Comparison of ENCODE assay signal across 26 mouse cellular contexts in genomic region chr11:62566211-62566610, GRCm38 (mm10). TPM values are rescaled to one million over a fixed set of nuclear protein-coding genes. Genes with fewer than 3 reads are reported as not detected.
DNase-seq lines count a peak whose midpoint lies in the region; ATAC-seq and TF ChIP-seq lines count a peak whose summit lies in the region.
"Had no signal": no experiment of that assay in that cellular context is flagged by ENCODE, and none has a peak within 500 bp of the region (broad histone marks: within the 10 kb centered on the region; RNA-seq: fewer than 3 reads in every experiment).

No protein-coding gene starts in this region.

- intact Hi-C loops in heart, postnatal 10 days (cut with DNase I), result no loop called here

- no peak overlapping the region for H3K27ac ChIP-seq in heart, embryonic 11.5 days (ENCODE audit: low read depth, low read length)
- H3K27ac ChIP-seq in midbrain, embryonic 11.5 days (ENCODE audit: low read depth, low read length), result no peak overlapping the region
- H3K27ac ChIP-seq in midbrain, postnatal 0 days (ENCODE audit: low read depth, low read length), result no peak overlapping the region
- H3K27ac ChIP-seq: embryonic facial prominence, embryonic 12.5 days; forebrain, embryonic 15.5 days; heart, embryonic 15.5 days; hindbrain, embryonic 12.5 days; hindbrain, postnatal 0 days; liver, embryonic 12.5 days; midbrain, embryonic 15.5 days; stomach, embryonic 15.5 days had no signal

- H3K9me3 ChIP-seq in heart, embryonic 11.5 days (replicated peaks; ENCODE audit: control insufficient read depth, low read length), result no peaks in the 10 kb centered on the region
- no peaks in the 10 kb centered on the region for H3K9me3 ChIP-seq in midbrain, embryonic 11.5 days (ENCODE audit: control insufficient read depth, low read length)
- H3K9me3 ChIP-seq in midbrain, postnatal 0 days (ENCODE audit: low read length), result no peaks in the 10 kb centered on the region
- H3K9me3 ChIP-seq: embryonic facial prominence, embryonic 12.5 days; forebrain, embryonic 15.5 days; heart, embryonic 15.5 days; hindbrain, embryonic 12.5 days; liver, embryonic 12.5 days; midbrain, embryonic 15.5 days; stomach, embryonic 15.5 days had no signal

- WGBS in heart, embryonic 11.5 days (ENCODE audit: insufficient replicate concordance), result 35% methylated on average over 1 of the region's 1 CpGs
- WGBS in midbrain, embryonic 11.5 days, result 70% methylated on average over 1 of the region's 1 CpGs
- WGBS in midbrain, postnatal 0 days, result 67% methylated on average over 1 of the region's 1 CpGs

- no peaks in the 10 kb centered on the region for H3K36me3 ChIP-seq in heart, embryonic 11.5 days (ENCODE audit: control insufficient read depth, insufficient read depth, low read length)
- H3K36me3 ChIP-seq in midbrain, embryonic 11.5 days (ENCODE audit: control insufficient read depth, insufficient read depth, low read length), result no peaks in the 10 kb centered on the region
- no peaks in the 10 kb centered on the region for H3K36me3 ChIP-seq in midbrain, postnatal 0 days (ENCODE audit: insufficient read depth, low read length)
- H3K36me3 ChIP-seq: embryonic facial prominence, embryonic 12.5 days; forebrain, embryonic 15.5 days; heart, embryonic 15.5 days; hindbrain, embryonic 12.5 days; liver, embryonic 12.5 days; midbrain, embryonic 15.5 days; stomach, embryonic 15.5 days had no signal

- no peak overlapping the region for H3K4me2 ChIP-seq in heart, embryonic 11.5 days
- no peak overlapping the region for H3K4me2 ChIP-seq in midbrain, embryonic 11.5 days
- no peak overlapping the region for H3K4me2 ChIP-seq in midbrain, postnatal 0 days (ENCODE audit: low read depth, low read length, poor library complexity, severe bottlenecking)
- H3K4me2 ChIP-seq: embryonic facial prominence, embryonic 12.5 days; forebrain, embryonic 15.5 days; heart, embryonic 15.5 days; hindbrain, embryonic 12.5 days; liver, embryonic 12.5 days; midbrain, embryonic 15.5 days; stomach, embryonic 15.5 days had no signal

- H3K4me1 ChIP-seq in heart, embryonic 11.5 days (ENCODE audit: control insufficient read depth, insufficient read depth, low read length), result no peaks in the 10 kb centered on the region
- H3K4me1 ChIP-seq in midbrain, embryonic 11.5 days (ENCODE audit: control insufficient read depth, insufficient read depth, low read length), result no peaks in the 10 kb centered on the region
- H3K4me1 ChIP-seq in midbrain, postnatal 0 days (ENCODE audit: insufficient read depth, low read length), result no peaks in the 10 kb centered on the region
- H3K4me1 ChIP-seq: embryonic facial prominence, embryonic 12.5 days; forebrain, embryonic 15.5 days; hindbrain, embryonic 12.5 days; midbrain, embryonic 15.5 days; stomach, embryonic 15.5 days had no signal

- H3K9ac ChIP-seq in heart, embryonic 11.5 days (ENCODE audit: low read depth, low read length), result no peak overlapping the region
- no peak overlapping the region for H3K9ac ChIP-seq in midbrain, embryonic 11.5 days (ENCODE audit: low read length)
- H3K9ac ChIP-seq in midbrain, postnatal 0 days (replicated peaks; ENCODE audit: low read length, poor library complexity, severe bottlenecking), result no peak overlapping the region
- H3K9ac ChIP-seq: embryonic facial prominence, embryonic 12.5 days; forebrain, embryonic 15.5 days; heart, embryonic 15.5 days; hindbrain, embryonic 12.5 days; liver, embryonic 12.5 days; liver, postnatal 0 days; midbrain, embryonic 15.5 days; stomach, embryonic 15.5 days had no signal

- no peak for ATAC-seq in heart, embryonic 11.5 days (replicated peaks; ENCODE audit: insufficient number of reproducible peaks, low FRiP score, low TSS enrichment)
- no peak for ATAC-seq in midbrain, embryonic 11.5 days (ENCODE audit: low FRiP score)
- no peak for ATAC-seq in midbrain, postnatal 0 days (ENCODE audit: low FRiP score)
- ATAC-seq: forebrain, embryonic 15.5 days; hindbrain, postnatal 0 days; liver, embryonic 12.5 days; liver, postnatal 0 days; midbrain, embryonic 15.5 days had no signal

- H3K4me3 ChIP-seq in heart, embryonic 11.5 days (ENCODE audit: low read depth, low read length), result no peak overlapping the region
- no peak overlapping the region for H3K4me3 ChIP-seq in midbrain, embryonic 11.5 days (ENCODE audit: low read depth, low read length)
- H3K4me3 ChIP-seq in midbrain, postnatal 0 days (ENCODE audit: low read depth, low read length), result no peak overlapping the region
- H3K4me3 ChIP-seq: embryonic facial prominence, embryonic 12.5 days; forebrain, embryonic 15.5 days; heart, embryonic 15.5 days; hindbrain, embryonic 12.5 days; liver, embryonic 12.5 days; midbrain, embryonic 15.5 days; stomach, embryonic 15.5 days had no signal

- H3K27me3 ChIP-seq in heart, embryonic 11.5 days (ENCODE audit: control insufficient read depth, insufficient read depth, low read length), result no peaks in the 10 kb centered on the region
- no peaks in the 10 kb centered on the region for H3K27me3 ChIP-seq in midbrain, embryonic 11.5 days (ENCODE audit: control insufficient read depth, insufficient read depth, low read length)
- H3K27me3 ChIP-seq in midbrain, postnatal 0 days (ENCODE audit: insufficient read depth, low read length), result no peaks in the 10 kb centered on the region
- H3K27me3 ChIP-seq: embryonic facial prominence, embryonic 12.5 days; forebrain, embryonic 15.5 days; heart, embryonic 15.5 days; hindbrain, embryonic 12.5 days; midbrain, embryonic 15.5 days; stomach, embryonic 15.5 days had no signal

- no peak for TF ChIP-seq CTCF in midbrain, postnatal 0 days (IDR thresholded peaks at IDR 0.05)

- DNase-seq in gastrocnemius, postnatal 25 days, result peak; percentile 12
- DNase-seq in gastrocnemius, adult 18-20 months (ENCODE audit: low spot score), result no peak
- DNase-seq in heart, postnatal 10 days, result peak; percentile 29 to 38
- DNase-seq in midbrain, embryonic 11.5 days (ENCODE audit: low spot score, missing footprints), result peak; percentile 70
- DNase-seq in midbrain, postnatal 0 days (ENCODE audit: low spot score), result no peak
- no peak for DNase-seq in kidney, adult 8-10 months
- DNase-seq: adrenal gland, postnatal 25 days; cerebellum, adult 11-12 months; cerebellum, adult 9-11 months; embryo, embryonic 11 days; kidney, adult 11 months; kidney, postnatal 36 days; left cerebral cortex, postnatal 4 days; liver, postnatal 0 days; lung, postnatal 36 days; right cerebral cortex, postnatal 25 days; thymus, postnatal 14 days had no signal

RNA-seq across cellular contexts. Expression of gene Trpv2, which starts 8.1 kb away (rescaled TPM):
- total RNA-seq in gastrocnemius, postnatal 25 days (2021), result 1 to 10 TPM in 1 of 2 experiments, under 1 TPM in 1; 0.97 to 1.5 TPM
- 1 to 10 TPM in 1 of 2 experiments, under 1 TPM in 1; 0.87 to 2.1 TPM for total RNA-seq in gastrocnemius, adult 18-20 months (2021)
- total RNA-seq in heart, postnatal 10 days (2021), result 1 to 10 TPM; 4.3 to 4.5 TPM
- 4.1 and 4.4 TPM in 2 replicates for polyA plus RNA-seq in heart, embryonic 11.5 days (2014; fragmentation: Nextera tagmentation; extraction: Ambion mirVana)
- polyA plus RNA-seq in midbrain, embryonic 11.5 days (2014; fragmentation: Nextera tagmentation; extraction: Ambion mirVana), result 4.9 and 5.4 TPM in 2 replicates
- total RNA-seq in midbrain, postnatal 0 days (2014; rRNA removed), result 55.4 and 62.0 TPM in 2 replicates
- polyA plus RNA-seq in midbrain, postnatal 0 days (2015; fragmentation: Nextera tagmentation; extraction: Ambion mirVana), result 31.0 and 32.9 TPM in 2 replicates

RNA-seq across cellular contexts. Expression of gene Ubb, which starts 15.2 kb away (rescaled TPM):
- 100 to 1,000 TPM; 692 to 747 TPM for total RNA-seq in gastrocnemius, postnatal 25 days (2021)
- total RNA-seq in gastrocnemius, adult 18-20 months (2021), result 100 to 1,000 TPM; 919 to 954 TPM
- total RNA-seq in heart, postnatal 10 days (2021), result 100 to 1,000 TPM; 678 to 750 TPM
- polyA plus RNA-seq in heart, embryonic 11.5 days (2014; fragmentation: Nextera tagmentation; extraction: Ambion mirVana), result 2,677 and 2,901 TPM in 2 replicates
- 3,727 and 3,899 TPM in 2 replicates for polyA plus RNA-seq in midbrain, embryonic 11.5 days (2014; fragmentation: Nextera tagmentation; extraction: Ambion mirVana)
- total RNA-seq in midbrain, postnatal 0 days (2014; rRNA removed), result 1,443 and 2,095 TPM in 2 replicates
- 4,479 and 4,841 TPM in 2 replicates for polyA plus RNA-seq in midbrain, postnatal 0 days (2015; fragmentation: Nextera tagmentation; extraction: Ambion mirVana)

RNA-seq across cellular contexts. Expression of gene Cenpv, which starts 27.1 kb away (rescaled TPM):
- 10 to 100 TPM; 18.9 to 24.0 TPM for total RNA-seq in gastrocnemius, postnatal 25 days (2021)
- total RNA-seq in gastrocnemius, adult 18-20 months (2021), result 10 to 100 TPM; 16.5 to 19.5 TPM
- total RNA-seq in heart, postnatal 10 days (2021), result 10 to 100 TPM; 19.3 to 19.8 TPM
- 13.6 and 15.1 TPM in 2 replicates for polyA plus RNA-seq in heart, embryonic 11.5 days (2014; fragmentation: Nextera tagmentation; extraction: Ambion mirVana)
- 54.8 and 68.5 TPM in 2 replicates for polyA plus RNA-seq in midbrain, embryonic 11.5 days (2014; fragmentation: Nextera tagmentation; extraction: Ambion mirVana)
- total RNA-seq in midbrain, postnatal 0 days (2014; rRNA removed), result 58.0 and 63.2 TPM in 2 replicates
- 30.1 and 32.9 TPM in 2 replicates for polyA plus RNA-seq in midbrain, postnatal 0 days (2015; fragmentation: Nextera tagmentation; extraction: Ambion mirVana)

Comparison
In these comparisons a context has a peak if more than half of its experiments do, and no peak if none do; other contexts are left out.
1. DNase-seq: peak in gastrocnemius, postnatal 25 days (single experiment), heart, postnatal 10 days (2 of 2) and midbrain, embryonic 11.5 days (single experiment); none in gastrocnemius, adult 18-20 months (single experiment), midbrain, postnatal 0 days (single experiment) and kidney, adult 8-10 months (0 of 2).
2. RNA of gene Trpv2, which starts 8.1 kb away (total RNA-seq): 55.4 to 62.0 TPM in midbrain, postnatal 0 days; 4.3 to 4.5 TPM in heart, postnatal 10 days, 0.87 to 2.1 TPM in gastrocnemius, adult 18-20 months and 0.97 to 1.5 TPM in gastrocnemius, postnatal 25 days; every median in the first group is over 10 times any median in the second.